Mouse (Mus musculus): ENCODE data around the gene Prss36. TPM values are rescaled to one million over a fixed set of nuclear protein-coding genes. Genes with fewer than 3 reads are reported as not detected.
A peak's percentile ranks its signal among the peaks of the same experiment; 100 is the strongest.
"Not testable (repeated sequence)": the region's sequence is repeated elsewhere in the genome, so short reads cannot be mapped to it uniquely, and the experiment has no call there.

Prss36 gene
- total and polyA plus RNA-seq, 2 experiments: 8.7 to 18.2 TPM

DNA sequence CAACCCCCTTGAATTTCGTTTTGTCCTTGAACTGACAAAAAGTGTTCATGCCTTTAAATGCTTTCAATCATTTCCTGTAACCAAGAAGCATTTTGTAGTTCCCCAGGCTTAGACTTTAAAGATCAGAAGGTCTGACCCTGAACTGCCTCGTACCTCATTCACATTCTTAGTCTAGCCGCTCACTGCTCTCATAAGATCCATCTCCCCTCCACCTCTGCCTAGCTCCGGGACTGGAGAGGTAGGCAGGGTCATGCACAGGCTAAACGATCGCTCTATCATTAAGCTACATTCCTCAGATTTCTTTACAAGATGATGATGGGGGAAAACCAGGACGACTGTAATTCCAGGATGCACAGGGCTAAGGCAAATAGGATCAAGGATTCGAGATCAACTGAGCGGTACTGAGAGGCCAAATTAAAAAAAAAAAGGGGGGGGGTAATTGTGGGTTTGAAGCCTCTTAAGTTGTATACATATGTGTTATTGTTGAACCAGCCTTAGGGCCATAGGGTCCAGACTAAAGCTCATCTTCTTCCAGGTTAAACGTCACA, 19.9 kb upstream of the Prss36 start:
- H3K79me2 ChIP-seq (ENCODE audit: control insufficient read depth, insufficient read depth, low read length): peaks cover 16% of the 10 kb centered on the region; the same call in 1 of the 2 replicates
- no peaks in the 10 kb centered on the region for H3K27me3 ChIP-seq (ENCODE audit: control insufficient read depth, insufficient read depth, low read length)
- no peak for DNase-seq (ENCODE audit: extremely low read depth, low read depth, low spot score)
- peaks cover 10% of the 10 kb centered on the region for H3K4me1 ChIP-seq (ENCODE audit: control insufficient read depth, insufficient read depth, low read length)
- H3K27ac ChIP-seq (replicated peaks; ENCODE audit: insufficient read depth, low read depth, low read length): peak overlapping the region; percentile 29
- TF ChIP-seq CTCF (IDR thresholded peaks at IDR 0.05; ENCODE audit: low read depth, low read length): no peak
- TF ChIP-seq POLR2A (IDR thresholded peaks at IDR 0.05; ENCODE audit: extremely low read depth, insufficient read depth, low read length): no peak
- peak overlapping the region; percentile 68 for H3K9ac ChIP-seq (ENCODE audit: low read depth, low read length)
- H3K4me3 ChIP-seq (ENCODE audit: insufficient read depth, low read depth, low read length): peak overlapping the region; percentile 93
- WGBS: 29% methylated on average over 10 of the region's 10 CpGs
- H3K36me3 ChIP-seq (ENCODE audit: control insufficient read depth, insufficient read depth, low read length): peaks cover 15% of the 10 kb centered on the region

GRCm38 (mm10) chr7:127959364-127959763, 12.8 kb upstream of the Prss36 start:
- Histone ChIP-seq H3K4me1 (ENCODE audit: control insufficient read depth, insufficient read depth, low read length) (no peaks in the 10 kb centered on the region), H3K27ac (replicated peaks; ENCODE audit: insufficient read depth, low read depth, low read length) (no peak overlapping the region), H3K36me3 (ENCODE audit: control insufficient read depth, insufficient read depth, low read length) (no peaks in the 10 kb centered on the region), H3K79me2 (ENCODE audit: control insufficient read depth, insufficient read depth, low read length) (no peaks in the 10 kb centered on the region), H3K27me3 (ENCODE audit: control insufficient read depth, insufficient read depth, low read length) (no peaks in the 10 kb centered on the region), H3K4me3 (ENCODE audit: insufficient read depth, low read depth, low read length) (no peak overlapping the region), H3K9ac (ENCODE audit: low read depth, low read length) (no peak overlapping the region)
- DNase-seq (ENCODE audit: extremely low read depth, low read depth, low spot score): no peak
- no peak for TF ChIP-seq CTCF (IDR thresholded peaks at IDR 0.05; ENCODE audit: low read depth, low read length)
- no peak for TF ChIP-seq POLR2A (IDR thresholded peaks at IDR 0.05; ENCODE audit: extremely low read depth, insufficient read depth, low read length)
- 67% methylated on average over 5 of the region's 5 CpGs for WGBS

- no peak overlapping the region for H3K9ac ChIP-seq (ENCODE audit: low read depth, low read length)
- 64% methylated on average over 13 of the region's 13 CpGs for WGBS
- no peak for TF ChIP-seq POLR2A (IDR thresholded peaks at IDR 0.05; ENCODE audit: extremely low read depth, insufficient read depth, low read length)
- TF ChIP-seq CTCF (IDR thresholded peaks at IDR 0.05; ENCODE audit: low read depth, low read length): no peak
- no peak overlapping the region for H3K4me3 ChIP-seq (ENCODE audit: insufficient read depth, low read depth, low read length)
- H3K27ac ChIP-seq (replicated peaks; ENCODE audit: insufficient read depth, low read depth, low read length): no peak overlapping the region
- H3K79me2 ChIP-seq (ENCODE audit: control insufficient read depth, insufficient read depth, low read length): no peaks in the 10 kb centered on the region
- DNase-seq (ENCODE audit: extremely low read depth, low read depth, low spot score): no peak
- no peaks in the 10 kb centered on the region for H3K4me1 ChIP-seq (ENCODE audit: control insufficient read depth, insufficient read depth, low read length)
- no peaks in the 10 kb centered on the region for H3K36me3 ChIP-seq (ENCODE audit: control insufficient read depth, insufficient read depth, low read length)
- no peaks in the 10 kb centered on the region for H3K27me3 ChIP-seq (ENCODE audit: control insufficient read depth, insufficient read depth, low read length)
Measured at GRCm38 (mm10) chr7:127952864-127953581, 6.5 kb upstream of the Prss36 start.

- no peak for DNase-seq (ENCODE audit: extremely low read depth, low read depth, low spot score)
- TF ChIP-seq CTCF (IDR thresholded peaks at IDR 0.05; ENCODE audit: low read depth, low read length) (no peak), POLR2A (IDR thresholded peaks at IDR 0.05; ENCODE audit: extremely low read depth, insufficient read depth, low read length) (no peak)
- no peaks in the 10 kb centered on the region for H3K79me2 ChIP-seq (ENCODE audit: control insufficient read depth, insufficient read depth, low read length)
- 17% methylated on average over 23 of the region's 23 CpGs for WGBS
- no peak overlapping the region for H3K4me3 ChIP-seq (ENCODE audit: insufficient read depth, low read depth, low read length)
- no peak overlapping the region for H3K27ac ChIP-seq (replicated peaks; ENCODE audit: insufficient read depth, low read depth, low read length)
- H3K4me1 ChIP-seq (ENCODE audit: control insufficient read depth, insufficient read depth, low read length): no peaks in the 10 kb centered on the region
- peaks cover 2% of the 10 kb centered on the region; the same call in 1 of the 2 replicates for H3K27me3 ChIP-seq (ENCODE audit: control insufficient read depth, insufficient read depth, low read length)
- no peak overlapping the region for H3K9ac ChIP-seq (ENCODE audit: low read depth, low read length)
- no peaks in the 10 kb centered on the region for H3K36me3 ChIP-seq (ENCODE audit: control insufficient read depth, insufficient read depth, low read length)
Measured at GRCm38 (mm10) chr7:127944614-127945013, 1.9 kb downstream of the Prss36 start.

DNA sequence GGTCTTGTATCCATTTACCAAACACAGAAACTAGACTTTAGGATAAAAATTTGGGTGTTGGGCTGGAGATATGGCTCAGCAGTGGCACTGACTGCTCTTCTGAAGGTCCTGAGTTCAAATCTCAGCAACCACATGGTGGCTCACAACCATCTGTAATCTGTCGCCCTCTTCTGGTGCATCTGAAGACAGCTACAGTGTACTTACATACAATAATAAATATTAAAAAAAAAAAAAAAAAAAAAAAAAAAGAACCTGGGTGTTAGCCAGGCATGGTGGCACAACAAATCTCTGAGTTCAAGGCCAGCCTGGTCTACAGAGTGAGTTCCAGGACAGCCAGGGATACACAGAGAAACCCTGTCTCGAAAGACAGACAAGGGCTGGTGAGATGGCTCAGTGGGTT, 4.4 kb downstream of the Prss36 start:
- DNase-seq (ENCODE audit: extremely low read depth, low read depth, low spot score); H3K4me1 ChIP-seq (ENCODE audit: control insufficient read depth, insufficient read depth, low read length); H3K4me3 ChIP-seq (ENCODE audit: insufficient read depth, low read depth, low read length); H3K27ac ChIP-seq (replicated peaks; ENCODE audit: insufficient read depth, low read depth, low read length); H3K27me3 ChIP-seq (ENCODE audit: control insufficient read depth, insufficient read depth, low read length); H3K36me3 ChIP-seq (ENCODE audit: control insufficient read depth, insufficient read depth, low read length); H3K9ac ChIP-seq (ENCODE audit: low read depth, low read length); H3K79me2 ChIP-seq (ENCODE audit: control insufficient read depth, insufficient read depth, low read length): not testable (repeated sequence)
- 61% methylated on average over 2 of the region's 2 CpGs for WGBS

DNA sequence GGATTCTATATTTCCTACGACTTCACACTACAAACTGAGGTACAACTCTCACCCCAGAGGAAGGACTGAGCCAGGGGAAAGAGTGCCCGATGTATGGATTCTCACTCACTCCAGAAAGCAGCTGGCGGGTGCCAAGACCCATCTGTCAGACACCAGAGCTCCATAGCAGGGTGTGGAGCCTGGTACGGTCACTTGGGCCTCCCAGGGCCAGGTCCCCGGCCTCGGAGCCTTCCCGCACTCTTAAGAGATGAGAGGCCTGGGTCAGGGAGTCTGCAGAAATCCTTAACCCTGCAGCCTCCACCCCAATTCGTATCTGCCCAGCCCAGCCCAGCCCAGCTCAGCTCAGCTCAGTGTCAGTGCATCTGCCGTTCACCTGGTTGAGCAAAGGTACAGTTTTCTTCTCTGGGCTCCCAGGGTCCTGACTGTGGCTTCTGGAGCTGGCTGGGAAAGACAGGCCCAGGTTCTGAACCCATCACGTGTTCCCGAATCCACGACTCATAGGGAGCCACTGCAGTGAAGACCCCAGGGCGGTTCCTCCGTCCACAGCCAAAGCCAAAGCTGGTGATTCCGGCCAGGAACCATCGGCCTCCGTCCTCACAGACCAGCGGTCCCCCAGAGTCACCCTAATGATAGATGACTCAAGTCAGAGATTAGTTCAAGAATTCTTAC, 10.2 kb downstream of the Prss36 start:
- Histone ChIP-seq H3K27me3 (ENCODE audit: control insufficient read depth, insufficient read depth, low read length) (no peaks in the 10 kb centered on the region), H3K36me3 (ENCODE audit: control insufficient read depth, insufficient read depth, low read length) (no peaks in the 10 kb centered on the region), H3K27ac (replicated peaks; ENCODE audit: insufficient read depth, low read depth, low read length) (no peak overlapping the region), H3K4me3 (ENCODE audit: insufficient read depth, low read depth, low read length) (no peak overlapping the region; the same call in 1 of the 2 replicates), H3K4me1 (ENCODE audit: control insufficient read depth, insufficient read depth, low read length) (peaks cover 5% of the 10 kb centered on the region), H3K79me2 (ENCODE audit: control insufficient read depth, insufficient read depth, low read length) (no peaks in the 10 kb centered on the region), H3K9ac (ENCODE audit: low read depth, low read length) (peak overlapping the region; percentile 85; the same call in 1 of the 2 replicates)
- TF ChIP-seq CTCF (IDR thresholded peaks at IDR 0.05; ENCODE audit: low read depth, low read length): no peak
- TF ChIP-seq POLR2A (IDR thresholded peaks at IDR 0.05; ENCODE audit: extremely low read depth, insufficient read depth, low read length): no peak
- WGBS: 72% methylated on average over 18 of the region's 18 CpGs
- no peak for DNase-seq (ENCODE audit: extremely low read depth, low read depth, low spot score)
